Mouse (Mus musculus) adipocyte (in vitro differentiated cells): Measurements from ENCODE around the gene Thop1.
"Not testable (repeated sequence)": the region's sequence is repeated elsewhere in the genome, so short reads cannot be mapped to it uniquely, and the experiment has no call there.

Experiments used
- DNase-seq: peaks from one replicate; pipeline ENCODE4 v3.0.0-alpha.2; 2016; ENCODE audit warnings: low spot score

Gene Thop1

GRCm38 (mm10) chr10:81057406-81058130 lies 12.3 kb upstream of the Thop1 start:
- peak; percentile 86 for DNase-seq

GRCm38 (mm10) chr10:81058896-81059295 lies 10.9 kb upstream of the Thop1 start:
- DNase-seq, result no peak

- peak; percentile 100 for DNase-seq
These were observed 10.0 kb upstream of the Thop1 start, which contains the start of gene Sgta for GRCm38 (mm10) chr10:81059603-81060543. Sgta (minus strand) TSS chr10:81060181.

GRCm38 (mm10) chr10:81062710-81063109 lies 7.1 kb upstream of the Thop1 start:
- no peak for DNase-seq

- DNase-seq, result not testable (repeated sequence)
These were observed 5.3 kb upstream of the Thop1 start for GRCm38 (mm10) chr10:81064519-81064918.

- no peak for DNase-seq
These were observed 1.1 kb upstream of the Thop1 start for GRCm38 (mm10) chr10:81068706-81069105.

GRCm38 (mm10) chr10:81072290-81072689 lies 2.5 kb downstream of the Thop1 start:
- DNase-seq, result no peak

- no peak for DNase-seq
These were observed 3.6 kb downstream of the Thop1 start for GRCm38 (mm10) chr10:81073464-81073863.

- DNase-seq, result no peak
These were observed 5.9 kb downstream of the Thop1 start for GRCm38 (mm10) chr10:81075734-81076133.

GRCm38 (mm10) chr10:81076356-81076755 lies 6.5 kb downstream of the Thop1 start:
- DNase-seq, result no peak

- no peak for DNase-seq
These were observed 8.1 kb downstream of the Thop1 start for GRCm38 (mm10) chr10:81077916-81078315.

- DNase-seq, result no peak
These were observed 10.3 kb downstream of the Thop1 start for GRCm38 (mm10) chr10:81080008-81080655.

GRCm38 (mm10) chr10:81082168-81082960 lies 12.5 kb downstream of the Thop1 start:
- peak; percentile 72 for DNase-seq

GRCm38 (mm10) chr10:81087021-81087420 lies 17.2 kb downstream of the Thop1 start:
- DNase-seq, result no peak

GRCm38 (mm10) chr10:81089216-81089615 lies 19.4 kb downstream of the Thop1 start:
- DNase-seq, result no peak

GRCm38 (mm10) chr10:81090621-81091020 lies 20.8 kb downstream of the Thop1 start:
- DNase-seq, result no peak

- no peak for DNase-seq
These were observed 22.8 kb downstream of the Thop1 start for GRCm38 (mm10) chr10:81092465-81093250.

- no peak for DNase-seq
These were observed 25.3 kb downstream of the Thop1 start for GRCm38 (mm10) chr10:81094931-81095678.

GRCm38 (mm10) chr10:81105565-81106112 lies 35.8 kb downstream of the Thop1 start, which contains the start of gene Map2k2:
Map2k2 (plus strand) TSS chr10:81105915.
- DNase-seq, result peak; percentile 95
